Mouse (Mus musculus) skeletal muscle tissue, postnatal 0 days (tissue): ENCODE results near the gene Zfp384. TPM values are rescaled to one million over a fixed set of nuclear protein-coding genes. Genes with fewer than 3 reads are reported as not detected.

Experiments
- polyA plus RNA-seq: library from polyadenylated mRNA; unstranded; fragments of >200 nt; fragmentation: Nextera tagmentation; extraction: Ambion mirVana; gene quantifications from 2 replicates; pipeline ENCODE4 v1.2.1, GENCODE M21; 2015

The Zfp384 gene
- 5.5 and 7.5 TPM in 2 replicates for polyA plus RNA-seq

GRCm38 (mm10) chr6:125009129-125009180 lies at the start of gene Zfp384:
TSS of gene Zfp384 (plus strand) at chr6:125009145.

DNA sequence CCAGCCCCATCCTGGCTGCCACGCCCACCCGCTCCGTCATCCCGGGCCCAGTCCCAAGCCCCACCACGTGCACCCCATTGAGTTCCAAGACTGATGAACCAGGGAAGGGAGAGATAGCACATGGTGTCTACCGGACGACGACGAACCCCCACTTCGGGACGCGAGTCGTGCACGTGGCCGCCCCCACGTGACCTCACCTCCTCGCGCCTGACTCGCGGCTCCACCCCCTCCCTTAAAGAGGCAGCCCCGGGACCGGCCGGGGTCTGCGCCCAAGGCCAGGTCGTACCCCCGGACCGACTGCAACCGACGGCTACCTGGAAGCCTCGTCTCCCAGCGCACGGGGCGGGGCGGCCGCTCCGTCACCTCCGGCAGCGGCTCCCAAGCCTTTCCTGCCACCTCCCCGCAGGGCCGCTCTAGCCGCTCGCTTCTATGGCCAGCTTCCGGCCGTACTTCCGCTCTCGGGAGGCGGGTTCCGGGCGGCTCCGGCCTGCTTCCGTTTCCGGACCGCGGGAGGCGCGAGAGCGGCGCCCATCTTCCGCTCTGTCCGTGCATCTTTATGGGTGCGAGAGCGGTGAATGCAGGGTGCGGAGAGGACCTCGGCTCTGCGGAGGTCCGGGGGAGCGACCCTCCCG lies 43.7 kb upstream of the Zfp384 start, which contains the start of gene Cops7a:
Gene Cops7a (minus strand): TSS at position 451 of the 632 bp plus-strand sequence.

GRCm38 (mm10) chr6:124996551-124997501 lies 12.1 kb upstream of the Zfp384 start, which contains the start of gene Pianp:
TSS of gene Pianp (plus strand) at chr6:124996694.

DNA sequence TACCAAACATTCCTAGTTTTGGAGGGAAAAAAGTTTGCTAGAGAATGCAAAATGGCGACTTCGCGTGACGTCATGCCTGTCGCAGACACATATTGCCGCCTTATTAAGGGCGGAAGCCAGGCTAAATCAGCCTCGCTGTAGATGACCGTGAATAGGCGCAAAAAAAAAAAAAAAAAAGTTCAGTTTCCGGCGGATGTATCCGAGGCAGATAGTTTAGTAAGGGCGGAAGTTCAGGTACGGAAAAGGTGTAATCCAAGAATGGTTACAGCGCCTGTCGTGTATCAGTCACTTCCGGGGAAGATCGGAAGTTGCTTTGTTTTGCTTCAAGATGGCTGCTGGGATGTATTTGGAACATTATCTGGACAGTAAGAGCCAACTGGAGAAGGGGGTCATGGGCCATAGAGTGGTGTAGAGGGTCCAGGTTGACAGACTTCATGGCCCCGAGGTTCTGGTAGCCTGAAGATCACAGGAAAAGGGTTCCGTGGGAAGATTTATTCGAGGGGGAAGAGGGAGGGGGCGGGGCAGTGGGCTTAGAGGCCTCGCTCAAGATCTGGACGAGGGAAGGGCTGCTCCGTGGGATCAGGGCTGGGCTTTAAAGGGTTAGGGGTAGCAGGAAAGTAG lies 30.7 kb downstream of the Zfp384 start, which contains the start of gene Ing4:
Gene Ing4 (plus strand): TSS at position 228 of the 621 bp plus-strand sequence.

GRCm38 (mm10) chr6:125049678-125050077 lies 40.7 kb downstream of the Zfp384 start, which contains the start of gene Acrbp:
TSS of gene Acrbp (plus strand) at chr6:125049689.

GRCm38 (mm10) chr6:125067571-125067995 lies 58.6 kb downstream of the Zfp384 start, which contains the start of gene Lpar5:
TSS of gene Lpar5 (plus strand) at chr6:125067920.

Other genes starting within 250 kb of the Zfp384 start
- 2.5 and 3.6 TPM in 2 replicates for gene Eno2, start 239.5 kb upstream of the Zfp384 start, polyA plus RNA-seq
- gene Lrrc23, start 229.4 kb upstream of the Zfp384 start, polyA plus RNA-seq, result 0.21 TPM in 1 of 2 replicates, not detected in the other
- gene Spsb2, start 200.5 kb upstream of the Zfp384 start, polyA plus RNA-seq, result 18.9 and 21.0 TPM in 2 replicates
- 2,607 and 2,784 TPM in 2 replicates for gene Tpi1, start 194.8 kb upstream of the Zfp384 start, polyA plus RNA-seq
- gene Usp5, start 179.7 kb upstream of the Zfp384 start, polyA plus RNA-seq, result 54.6 and 59.3 TPM in 2 replicates
- 38.3 and 39.3 TPM in 2 replicates for gene Cdca3, start 179.6 kb upstream of the Zfp384 start, polyA plus RNA-seq
- 5.0 and 6.0 TPM in 2 replicates for gene Gnb3, start 168.9 kb upstream of the Zfp384 start, polyA plus RNA-seq
- 13.6 and 16.0 TPM in 2 replicates for gene P3h3, start 151.4 kb upstream of the Zfp384 start, polyA plus RNA-seq
- gene Gpr162, start 145.2 kb upstream of the Zfp384 start, polyA plus RNA-seq, result 0.35 and 0.68 TPM in 2 replicates
- gene Cd4, start 120.9 kb upstream of the Zfp384 start, polyA plus RNA-seq, result 0.40 and 0.52 TPM in 2 replicates
- 0.87 and 1.0 TPM in 2 replicates for gene Lag3, start 97.4 kb upstream of the Zfp384 start, polyA plus RNA-seq
- 182 and 227 TPM in 2 replicates for gene Ptms, start 89.0 kb upstream of the Zfp384 start, polyA plus RNA-seq
- gene Mlf2, start 77.8 kb upstream of the Zfp384 start, polyA plus RNA-seq, result 275 and 312 TPM in 2 replicates
- 106 and 117 TPM in 2 replicates for gene Cops7a, start 43.6 kb upstream of the Zfp384 start, polyA plus RNA-seq
- gene Pianp, start 12.5 kb upstream of the Zfp384 start, polyA plus RNA-seq, result 0.21 and 0.58 TPM in 2 replicates
- gene Ing4, start 30.6 kb downstream of the Zfp384 start, polyA plus RNA-seq, result 56.2 and 64.5 TPM in 2 replicates
- 2.7 and 3.3 TPM in 2 replicates for gene Acrbp, start 40.5 kb downstream of the Zfp384 start, polyA plus RNA-seq
- 0.23 and 0.78 TPM in 2 replicates for gene Lpar5, start 58.8 kb downstream of the Zfp384 start, polyA plus RNA-seq
- 37.2 and 42.4 TPM in 2 replicates for gene Chd4, start 86.8 kb downstream of the Zfp384 start, polyA plus RNA-seq
- gene Nop2, start 122.8 kb downstream of the Zfp384 start, polyA plus RNA-seq, result 28.0 and 28.3 TPM in 2 replicates
- 79.7 and 90.1 TPM in 2 replicates for gene Iffo1, start 136.1 kb downstream of the Zfp384 start, polyA plus RNA-seq
- 6,738 and 7,144 TPM in 2 replicates for gene Gapdh, start 157.3 kb downstream of the Zfp384 start, polyA plus RNA-seq
- 23.9 and 24.4 TPM in 2 replicates for gene Ncapd2, start 182.6 kb downstream of the Zfp384 start, polyA plus RNA-seq
- gene Mrpl51, start 182.7 kb downstream of the Zfp384 start, polyA plus RNA-seq, result 437 and 459 TPM in 2 replicates
- 4.6 and 5.5 TPM in 2 replicates for gene Vamp1, start 206.4 kb downstream of the Zfp384 start, polyA plus RNA-seq
- 3.9 and 5.1 TPM in 2 replicates for gene Tapbpl, start 222.7 kb downstream of the Zfp384 start, polyA plus RNA-seq
- gene Cd27, start 227.9 kb downstream of the Zfp384 start, polyA plus RNA-seq, result 3.2 and 5.3 TPM in 2 replicates